Comparison of ENCODE assay signal across 23 mouse cellular contexts in the genomic region with DNA sequence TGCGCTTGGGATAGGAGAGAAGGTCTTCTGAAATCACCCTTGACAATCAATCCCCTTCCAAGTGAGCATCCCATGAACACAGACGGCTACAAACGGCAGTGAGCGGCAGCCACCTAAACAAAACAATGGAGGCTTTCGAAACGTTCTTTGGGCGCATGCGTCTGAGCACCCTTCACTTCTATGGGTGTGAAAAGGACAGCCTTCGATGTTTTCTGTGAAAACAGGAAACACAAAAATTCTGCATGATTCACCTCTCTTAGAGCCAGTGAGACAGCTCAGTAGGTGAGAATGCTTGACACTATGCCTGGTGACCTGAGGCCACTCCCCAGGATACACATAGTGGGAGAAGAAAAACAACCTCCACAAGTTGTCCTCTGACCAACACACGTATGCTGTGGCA.
DNase-seq lines count a peak whose midpoint lies in the region; ATAC-seq lines count a peak whose summit lies in the region.
"Had no signal": no experiment of that assay in that cellular context is flagged by ENCODE, and none has a peak within 500 bp of the region (broad histone marks: within the 10 kb centered on the region; RNA-seq: fewer than 3 reads in every experiment).

No protein-coding gene starts in this region.

- H3K27me3 ChIP-seq in heart, embryonic 10.5 days (ENCODE audit: insufficient read depth, poor library complexity, severe bottlenecking) = no peaks in the 10 kb centered on the region
- H3K27me3 ChIP-seq in limb, embryonic 12.5 days = no peaks in the 10 kb centered on the region
- no peaks in the 10 kb centered on the region for H3K27me3 ChIP-seq in limb, embryonic 10.5 days (ENCODE audit: low read depth, poor library complexity, severe bottlenecking)
- H3K27me3 ChIP-seq: embryonic facial prominence, embryonic 12.5 days; embryonic facial prominence, embryonic 15.5 days; forebrain, embryonic 12.5 days; heart, embryonic 13.5 days; hindbrain, embryonic 12.5 days; hindbrain, embryonic 15.5 days had no signal

- no peak overlapping the region for H3K9ac ChIP-seq in limb, embryonic 12.5 days (replicated peaks)
- H3K9ac ChIP-seq: embryonic facial prominence, embryonic 12.5 days; embryonic facial prominence, embryonic 15.5 days; forebrain, embryonic 12.5 days; heart, embryonic 13.5 days; hindbrain, embryonic 12.5 days; hindbrain, embryonic 15.5 days had no signal

- H3K4me2 ChIP-seq in limb, embryonic 12.5 days = no peak overlapping the region
- H3K4me2 ChIP-seq: embryonic facial prominence, embryonic 12.5 days; embryonic facial prominence, embryonic 15.5 days; forebrain, embryonic 12.5 days; heart, embryonic 13.5 days; hindbrain, embryonic 12.5 days; hindbrain, embryonic 15.5 days had no signal

- intact Hi-C loops in heart, postnatal 14 days (cut with DNase I) = no loop called here

- ATAC-seq in limb, embryonic 12.5 days (ENCODE audit: insufficient number of reproducible peaks, insufficient read depth, low FRiP score, low TSS enrichment, low read depth) = no peak
- ATAC-seq: activated CD4-positive, CD25-positive, alpha-beta regulatory T cell, adult 4 months; CD4-positive, CD25-positive, alpha-beta regulatory T cell, adult 4 months; forebrain, embryonic 16.5 days had no signal

- H3K36me3 ChIP-seq in heart, embryonic 10.5 days = no peaks in the 10 kb centered on the region
- no peaks in the 10 kb centered on the region for H3K36me3 ChIP-seq in limb, embryonic 12.5 days
- H3K36me3 ChIP-seq in limb, embryonic 10.5 days = no peaks in the 10 kb centered on the region
- H3K36me3 ChIP-seq: embryonic facial prominence, embryonic 12.5 days; embryonic facial prominence, embryonic 15.5 days; forebrain, embryonic 12.5 days; heart, embryonic 13.5 days; hindbrain, embryonic 12.5 days; hindbrain, embryonic 15.5 days had no signal

- H3K4me3 ChIP-seq in heart, embryonic 10.5 days = no peak overlapping the region
- H3K4me3 ChIP-seq in limb, embryonic 12.5 days (replicated peaks) = no peak overlapping the region
- no peak overlapping the region for H3K4me3 ChIP-seq in limb, embryonic 10.5 days
- peak overlapping the region; percentile 41; the same call in 1 of the 2 replicates for H3K4me3 ChIP-seq in brown adipose tissue, adult 24 weeks (ENCODE audit: insufficient read depth, low read depth, low read length)
- H3K4me3 ChIP-seq: embryonic facial prominence, embryonic 12.5 days; embryonic facial prominence, embryonic 15.5 days; forebrain, embryonic 12.5 days; heart, embryonic 13.5 days; hindbrain, embryonic 12.5 days; hindbrain, embryonic 15.5 days had no signal

- WGBS in heart, embryonic 10.5 days = 75% methylated on average over 10 of the region's 10 CpGs
- 86% methylated on average over 10 of the region's 10 CpGs for WGBS in limb, embryonic 12.5 days
- 84% methylated on average over 10 of the region's 10 CpGs for WGBS in limb, embryonic 10.5 days

- H3K9me3 ChIP-seq in heart, embryonic 10.5 days = no peaks in the 10 kb centered on the region
- no peaks in the 10 kb centered on the region for H3K9me3 ChIP-seq in limb, embryonic 12.5 days
- H3K9me3 ChIP-seq in limb, embryonic 10.5 days (replicated peaks) = no peaks in the 10 kb centered on the region
- H3K9me3 ChIP-seq: embryonic facial prominence, embryonic 12.5 days; embryonic facial prominence, embryonic 15.5 days; forebrain, embryonic 12.5 days; heart, embryonic 13.5 days; hindbrain, embryonic 12.5 days; hindbrain, embryonic 15.5 days had no signal

- peaks cover 15% of the 10 kb centered on the region for H3K4me1 ChIP-seq in heart, embryonic 10.5 days
- H3K4me1 ChIP-seq in limb, embryonic 12.5 days (replicated peaks) = peaks cover 36% of the 10 kb centered on the region
- H3K4me1 ChIP-seq in limb, embryonic 10.5 days = peaks cover 39% of the 10 kb centered on the region
- H3K4me1 ChIP-seq in brown adipose tissue, adult 24 weeks (ENCODE audit: control insufficient read depth, insufficient read depth, insufficient read length, low read length) = peaks cover 11% of the 10 kb centered on the region
- H3K4me1 ChIP-seq: forebrain, embryonic 12.5 days; hindbrain, embryonic 15.5 days had no signal

- peak; percentile 53 for DNase-seq in heart, embryonic 10.5 days (ENCODE audit: low spot score)
- DNase-seq in heart, postnatal 14 days = no peak
- no peak for DNase-seq in limb, embryonic 10.5 days (ENCODE audit: low spot score)
- DNase-seq in thymus, postnatal 4 days = no peak
- DNase-seq: adrenal gland, postnatal 10 days; adrenal gland, postnatal 36 days; cerebellum, adult 11 months; cerebellum, adult 2 months; cerebellum, adult 9-11 months; cerebellum, postnatal 25 days; gastrocnemius, postnatal 10 days; gastrocnemius, postnatal 36 days had no signal

- H3K27ac ChIP-seq in heart, embryonic 10.5 days = no peak overlapping the region
- H3K27ac ChIP-seq in limb, embryonic 12.5 days = 0 out of 2 replicates have a peak overlapping the region, but pooled peaks have one; percentile 2
- no peak overlapping the region for H3K27ac ChIP-seq in limb, embryonic 10.5 days
- H3K27ac ChIP-seq in brown adipose tissue, adult 24 weeks (replicated peaks; ENCODE audit: low read depth, low read length) = peak overlapping the region; percentile 81
- H3K27ac ChIP-seq: embryonic facial prominence, embryonic 12.5 days; embryonic facial prominence, embryonic 15.5 days; forebrain, embryonic 12.5 days; heart, embryonic 13.5 days; hindbrain, embryonic 12.5 days; hindbrain, embryonic 15.5 days had no signal

Comparison
In these comparisons a context has a peak if more than half of its experiments do, and no peak if none do; other contexts are left out.
1. H3K27ac ChIP-seq: peak in limb, embryonic 12.5 days (single experiment) and brown adipose tissue, adult 24 weeks (single experiment); none in heart, embryonic 10.5 days (single experiment) and limb, embryonic 10.5 days (single experiment).